In genomic region chr13:73467034-73467420, GRCm38 (mm10) we compare ENCODE assay signal across 1 mouse cellular context.
TF ChIP-seq lines count a peak whose summit lies in the region.

TSS of gene Lpcat1 (plus strand) at chr13:73467197.

TF ChIP-seq in MEL, 35 proteins besides CTCF, POLR2A, EP300 and RAD21 (continued from another document):
- TF ChIP-seq MAZ (IDR thresholded peaks at IDR 0.05; ENCODE audit: low read depth, low read length) (peak; percentile 63; the same call in 1 of the 2 replicates), MYB (IDR thresholded peaks at IDR 0.05; ENCODE audit: low read depth, low read length) (no peak), UBTF (IDR thresholded peaks at IDR 0.05; ENCODE audit: borderline replicate concordance, insufficient read depth, low read depth, low read length) (no peak), TCF12 (IDR thresholded peaks at IDR 0.05; ENCODE audit: low read depth, low read length) (0 out of 2 replicates have a peak, but pooled peaks have one; percentile 38), MAX (IDR thresholded peaks at IDR 0.05; ENCODE audit: low read length) (peak; percentile 46), BHLHE40 (IDR thresholded peaks at IDR 0.05; ENCODE audit: borderline replicate concordance, low read depth, low read length) (0 out of 2 replicates have a peak, but pooled peaks have one; percentile 22), MAFK (IDR thresholded peaks at IDR 0.05; ENCODE audit: borderline replicate concordance, low read depth, low read length) (no peak)
